Mouse (Mus musculus): ENCODE results near the gene Sept3. TPM values are rescaled to one million over a fixed set of nuclear protein-coding genes. Genes with fewer than 3 reads are reported as not detected.

Sept3 gene
- total and polyA plus RNA-seq, 2 experiments, result 0.04 to 0.09 TPM

- H3K36me3 ChIP-seq (ENCODE audit: control insufficient read depth, insufficient read depth, low read length), result no peaks in the 10 kb centered on the region
- no peak for TF ChIP-seq POLR2A (IDR thresholded peaks at IDR 0.05; ENCODE audit: extremely low read depth, insufficient read depth, low read length)
- TF ChIP-seq CTCF (IDR thresholded peaks at IDR 0.05; ENCODE audit: low read depth, low read length), result no peak; the same call in 1 of the 2 replicates
- no peak overlapping the region for H3K27ac ChIP-seq (replicated peaks; ENCODE audit: insufficient read depth, low read depth, low read length)
- 45% methylated on average over 10 of the region's 10 CpGs for WGBS
- H3K9ac ChIP-seq (ENCODE audit: low read depth, low read length), result no peak overlapping the region
- H3K4me1 ChIP-seq (ENCODE audit: control insufficient read depth, insufficient read depth, low read length), result no peaks in the 10 kb centered on the region
- no peaks in the 10 kb centered on the region for H3K79me2 ChIP-seq (ENCODE audit: control insufficient read depth, insufficient read depth, low read length)
- H3K27me3 ChIP-seq (ENCODE audit: control insufficient read depth, insufficient read depth, low read length), result no peaks in the 10 kb centered on the region
- DNase-seq (ENCODE audit: extremely low read depth, low read depth, low spot score), result no peak
- no peak overlapping the region for H3K4me3 ChIP-seq (ENCODE audit: insufficient read depth, low read depth, low read length)
These were observed 18.7 kb upstream of the Sept3 start for GRCm38 (mm10) chr15:82255944-82256383.

GRCm38 (mm10) chr15:82259510-82259909 lies 15.2 kb upstream of the Sept3 start:
- Histone ChIP-seq H3K79me2 (ENCODE audit: control insufficient read depth, insufficient read depth, low read length) (no peaks in the 10 kb centered on the region), H3K27me3 (ENCODE audit: control insufficient read depth, insufficient read depth, low read length) (no peaks in the 10 kb centered on the region), H3K27ac (replicated peaks; ENCODE audit: insufficient read depth, low read depth, low read length) (no peak overlapping the region), H3K4me3 (ENCODE audit: insufficient read depth, low read depth, low read length) (no peak overlapping the region), H3K9ac (ENCODE audit: low read depth, low read length) (no peak overlapping the region), H3K36me3 (ENCODE audit: control insufficient read depth, insufficient read depth, low read length) (no peaks in the 10 kb centered on the region), H3K4me1 (ENCODE audit: control insufficient read depth, insufficient read depth, low read length) (no peaks in the 10 kb centered on the region)
- no peak for TF ChIP-seq POLR2A (IDR thresholded peaks at IDR 0.05; ENCODE audit: extremely low read depth, insufficient read depth, low read length)
- peak; percentile 96 for TF ChIP-seq CTCF (IDR thresholded peaks at IDR 0.05; ENCODE audit: low read depth, low read length)
- WGBS, result 13% methylated on average over 16 of the region's 16 CpGs
- DNase-seq (ENCODE audit: extremely low read depth, low read depth, low spot score), result peak; percentile 31

- Histone ChIP-seq H3K4me1 (ENCODE audit: control insufficient read depth, insufficient read depth, low read length) (no peaks in the 10 kb centered on the region), H3K4me3 (ENCODE audit: insufficient read depth, low read depth, low read length) (no peak overlapping the region), H3K36me3 (ENCODE audit: control insufficient read depth, insufficient read depth, low read length) (no peaks in the 10 kb centered on the region), H3K79me2 (ENCODE audit: control insufficient read depth, insufficient read depth, low read length) (no peaks in the 10 kb centered on the region), H3K9ac (ENCODE audit: low read depth, low read length) (no peak overlapping the region), H3K27ac (replicated peaks; ENCODE audit: insufficient read depth, low read depth, low read length) (no peak overlapping the region), H3K27me3 (ENCODE audit: control insufficient read depth, insufficient read depth, low read length) (no peaks in the 10 kb centered on the region)
- WGBS, result 11% methylated on average over 6 of the region's 6 CpGs
- peak; percentile 7 for DNase-seq (ENCODE audit: extremely low read depth, low read depth, low spot score)
- TF ChIP-seq CTCF (IDR thresholded peaks at IDR 0.05; ENCODE audit: low read depth, low read length) (peak; percentile 87), POLR2A (IDR thresholded peaks at IDR 0.05; ENCODE audit: extremely low read depth, insufficient read depth, low read length) (no peak)
These were observed 8.3 kb upstream of the Sept3 start for GRCm38 (mm10) chr15:82266356-82266755.

DNA sequence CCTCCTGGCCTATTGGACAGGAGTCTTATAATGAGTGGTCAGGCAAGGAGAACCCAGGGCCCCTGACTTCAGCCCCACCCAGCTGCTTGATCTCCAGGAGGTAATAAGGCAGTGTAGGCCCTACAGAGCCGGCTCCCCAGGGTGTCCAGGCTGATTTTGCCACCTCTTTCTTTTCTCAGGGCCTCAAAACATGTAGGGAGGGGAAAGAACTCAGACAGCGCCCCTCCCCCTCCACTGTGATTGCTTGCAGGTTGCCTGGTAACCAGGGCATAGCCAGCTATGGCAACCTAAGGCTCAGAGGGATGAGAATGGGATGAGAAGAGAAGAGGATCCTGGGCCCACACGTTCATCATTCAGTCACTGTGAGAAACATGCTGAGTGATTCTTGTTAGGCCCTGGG lies 6.5 kb upstream of the Sept3 start:
- no peaks in the 10 kb centered on the region for H3K4me1 ChIP-seq (ENCODE audit: control insufficient read depth, insufficient read depth, low read length)
- DNase-seq (ENCODE audit: extremely low read depth, low read depth, low spot score), result no peak
- H3K36me3 ChIP-seq (ENCODE audit: control insufficient read depth, insufficient read depth, low read length), result no peaks in the 10 kb centered on the region
- 73% methylated on average over 3 of the region's 3 CpGs for WGBS
- H3K4me3 ChIP-seq (ENCODE audit: insufficient read depth, low read depth, low read length), result no peak overlapping the region
- H3K27me3 ChIP-seq (ENCODE audit: control insufficient read depth, insufficient read depth, low read length), result no peaks in the 10 kb centered on the region
- H3K79me2 ChIP-seq (ENCODE audit: control insufficient read depth, insufficient read depth, low read length), result no peaks in the 10 kb centered on the region
- TF ChIP-seq CTCF (IDR thresholded peaks at IDR 0.05; ENCODE audit: low read depth, low read length) (no peak), POLR2A (IDR thresholded peaks at IDR 0.05; ENCODE audit: extremely low read depth, insufficient read depth, low read length) (no peak)
- no peak overlapping the region for H3K27ac ChIP-seq (replicated peaks; ENCODE audit: insufficient read depth, low read depth, low read length)
- H3K9ac ChIP-seq (ENCODE audit: low read depth, low read length), result no peak overlapping the region

GRCm38 (mm10) chr15:82268783-82269182 lies 5.9 kb upstream of the Sept3 start:
- TF ChIP-seq CTCF (IDR thresholded peaks at IDR 0.05; ENCODE audit: low read depth, low read length) (no peak), POLR2A (IDR thresholded peaks at IDR 0.05; ENCODE audit: extremely low read depth, insufficient read depth, low read length) (no peak)
- no peaks in the 10 kb centered on the region for H3K79me2 ChIP-seq (ENCODE audit: control insufficient read depth, insufficient read depth, low read length)
- WGBS, result 92% methylated on average over 9 of the region's 9 CpGs
- no peak for DNase-seq (ENCODE audit: extremely low read depth, low read depth, low spot score)
- H3K27ac ChIP-seq (replicated peaks; ENCODE audit: insufficient read depth, low read depth, low read length), result no peak overlapping the region
- H3K4me3 ChIP-seq (ENCODE audit: insufficient read depth, low read depth, low read length), result no peak overlapping the region
- no peaks in the 10 kb centered on the region for H3K4me1 ChIP-seq (ENCODE audit: control insufficient read depth, insufficient read depth, low read length)
- no peaks in the 10 kb centered on the region for H3K36me3 ChIP-seq (ENCODE audit: control insufficient read depth, insufficient read depth, low read length)
- H3K27me3 ChIP-seq (ENCODE audit: control insufficient read depth, insufficient read depth, low read length), result no peaks in the 10 kb centered on the region
- H3K9ac ChIP-seq (ENCODE audit: low read depth, low read length), result no peak overlapping the region

GRCm38 (mm10) chr15:82271201-82271600 lies 3.5 kb upstream of the Sept3 start:
- Histone ChIP-seq H3K4me3 (ENCODE audit: insufficient read depth, low read depth, low read length) (no peak overlapping the region), H3K79me2 (ENCODE audit: control insufficient read depth, insufficient read depth, low read length) (no peaks in the 10 kb centered on the region), H3K36me3 (ENCODE audit: control insufficient read depth, insufficient read depth, low read length) (no peaks in the 10 kb centered on the region), H3K4me1 (ENCODE audit: control insufficient read depth, insufficient read depth, low read length) (peaks cover 3% of the 10 kb centered on the region; the same call in 1 of the 2 replicates), H3K27me3 (ENCODE audit: control insufficient read depth, insufficient read depth, low read length) (peaks cover 9% of the 10 kb centered on the region), H3K27ac (replicated peaks; ENCODE audit: insufficient read depth, low read depth, low read length) (no peak overlapping the region), H3K9ac (ENCODE audit: low read depth, low read length) (no peak overlapping the region)
- 9% methylated on average over 5 of the region's 5 CpGs for WGBS
- no peak for TF ChIP-seq POLR2A (IDR thresholded peaks at IDR 0.05; ENCODE audit: extremely low read depth, insufficient read depth, low read length)
- TF ChIP-seq CTCF (IDR thresholded peaks at IDR 0.05; ENCODE audit: low read depth, low read length), result peak; percentile 96
- peak; percentile 47 for DNase-seq (ENCODE audit: extremely low read depth, low read depth, low spot score)
